Mouse (Mus musculus): ENCODE data around the gene Selenow.
"Not testable (repeated sequence)": the region's sequence is repeated elsewhere in the genome, so short reads cannot be mapped to it uniquely, and the experiment has no call there.

Selenow gene

DNA sequence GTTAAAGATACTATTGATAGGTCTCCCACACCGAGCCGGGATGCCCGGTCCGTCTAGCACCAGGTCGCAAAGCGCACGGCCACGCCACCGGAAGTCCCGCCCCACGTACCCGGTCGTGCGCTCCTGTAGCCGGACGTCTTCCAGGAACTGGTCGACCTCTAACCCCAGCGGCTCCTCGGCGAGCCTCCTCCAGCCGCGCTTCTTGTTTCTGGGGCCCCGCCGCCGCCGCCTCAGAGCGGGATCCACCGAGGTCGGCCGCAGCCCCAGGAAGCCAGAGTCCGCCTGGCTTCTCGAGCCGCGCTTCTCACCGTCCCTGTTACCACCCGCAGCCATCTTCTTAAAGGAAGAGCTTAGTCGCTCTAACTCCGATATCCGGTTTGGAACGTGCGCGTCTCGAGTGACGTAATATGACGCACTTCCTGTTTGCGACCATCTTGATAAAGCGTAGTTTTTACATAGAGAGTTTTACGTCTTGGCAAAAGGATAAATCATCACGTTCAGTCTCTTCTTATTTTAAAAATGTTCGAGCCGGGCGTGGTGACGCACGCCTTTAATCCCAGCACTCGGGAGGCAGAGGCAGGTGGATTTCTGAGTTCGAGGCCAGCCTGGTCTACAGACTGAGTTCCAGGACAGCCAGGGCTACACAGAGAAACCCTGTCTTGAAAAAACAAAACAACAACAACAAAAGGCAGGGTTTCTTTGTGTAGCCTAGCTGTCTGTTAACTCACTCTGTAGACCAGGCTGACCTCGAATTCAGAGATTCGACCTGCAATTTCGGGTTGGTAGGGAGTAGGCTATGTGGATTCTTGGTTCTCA is 23.7 kb upstream of the Selenow start, which contains the start of gene Nop53:
Nop53 (minus strand) TSS at position 354 of the 816 bp plus-strand sequence.
- DNase-seq (ENCODE audit: low read depth, low spot score): peak; percentile 96

DNA sequence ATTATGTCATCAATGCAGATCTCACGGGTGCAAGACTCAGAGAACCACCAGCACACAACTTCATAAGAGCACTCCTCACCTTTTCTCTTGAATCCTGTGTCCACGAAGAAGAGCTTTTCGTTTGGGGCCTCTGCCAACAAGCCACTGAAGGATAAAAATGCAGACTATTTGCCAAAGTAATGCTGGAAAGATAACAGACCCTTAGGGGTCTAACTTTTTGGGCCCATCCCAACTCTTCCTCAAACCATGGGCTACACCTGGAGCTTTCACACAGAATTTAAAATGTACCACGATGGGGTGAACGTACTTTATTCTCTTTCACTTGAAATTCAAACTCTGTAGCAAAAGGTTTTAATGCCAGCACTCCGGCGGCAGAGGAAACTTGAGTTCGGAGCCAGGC is 23.0 kb upstream of the Selenow start:
- DNase-seq (ENCODE audit: low read depth, low spot score): no peak

- no peak for DNase-seq (ENCODE audit: low read depth, low spot score)
Observed at GRCm38 (mm10) chr7:15944311-15944710, 22.1 kb upstream of the Selenow start.

- no peak for DNase-seq (ENCODE audit: low read depth, low spot score)
Observed at GRCm38 (mm10) chr7:15938621-15939020, 16.4 kb upstream of the Selenow start.

DNA sequence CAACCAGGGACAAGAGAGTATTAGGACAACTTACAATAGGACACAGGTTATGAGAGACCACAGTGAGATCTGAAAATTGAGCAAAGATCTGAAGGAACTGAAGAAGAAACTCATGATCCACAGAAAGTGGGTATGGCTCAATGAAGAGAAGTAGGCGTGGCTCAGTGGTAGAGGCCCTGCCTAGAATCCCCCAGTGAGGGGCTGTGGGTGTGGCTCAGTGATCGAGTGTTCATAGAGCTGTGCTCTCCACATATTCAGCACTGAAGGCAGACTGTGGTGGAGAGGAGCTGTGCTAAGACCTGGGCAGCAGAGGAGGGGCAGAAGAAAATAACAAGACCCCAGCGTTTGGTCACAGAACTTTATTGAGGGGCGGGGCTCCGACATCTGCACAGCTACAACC is 15.3 kb upstream of the Selenow start:
- DNase-seq (ENCODE audit: low read depth, low spot score): no peak

- no peak for DNase-seq (ENCODE audit: low read depth, low spot score)
Observed at GRCm38 (mm10) chr7:15933437-15934359, 11.5 kb upstream of the Selenow start.

GRCm38 (mm10) chr7:15931635-15932034 is 9.4 kb upstream of the Selenow start:
- no peak for DNase-seq (ENCODE audit: low read depth, low spot score)

DNA sequence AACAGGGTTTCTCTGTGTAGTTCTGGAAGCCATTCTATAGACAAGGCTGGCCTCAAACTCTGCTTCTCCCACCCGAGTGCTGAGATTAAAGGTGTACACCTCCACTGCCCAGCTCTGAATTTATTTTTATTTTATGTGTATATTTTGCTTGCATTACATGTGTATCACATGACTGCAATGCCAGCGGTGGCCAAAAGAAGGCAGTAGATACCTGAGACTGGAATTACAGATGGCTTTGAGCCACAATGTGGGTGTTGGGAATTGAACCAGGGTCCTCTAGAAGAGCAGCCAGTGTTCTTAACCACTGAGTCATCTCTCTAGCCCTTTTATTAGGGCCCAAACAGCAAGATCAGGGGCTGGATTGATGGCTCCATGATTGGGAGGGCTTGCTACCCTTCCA is 8.3 kb upstream of the Selenow start:
- DNase-seq (ENCODE audit: low read depth, low spot score): no peak

GRCm38 (mm10) chr7:15929910-15930309 is 7.7 kb upstream of the Selenow start:
- DNase-seq (ENCODE audit: low read depth, low spot score): no peak

DNA sequence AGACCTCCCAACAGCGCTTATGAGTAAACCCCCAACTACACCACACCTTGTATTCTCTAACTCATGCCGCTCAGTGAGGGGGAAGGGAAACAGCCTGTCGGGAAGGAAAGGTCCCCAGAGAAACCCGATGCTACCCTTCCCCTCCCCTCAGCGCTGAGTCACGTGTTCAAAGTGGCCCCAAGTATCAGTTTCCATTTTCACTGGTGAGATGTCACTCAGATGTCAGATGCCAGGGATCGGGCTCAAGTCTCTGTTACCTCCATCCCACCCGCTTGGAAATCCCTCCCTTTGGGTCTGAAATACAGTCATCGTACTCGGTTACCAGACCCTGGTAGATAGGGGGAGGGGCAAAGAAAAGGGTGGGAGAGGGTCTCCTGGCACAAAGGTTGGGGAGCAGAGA is 406 bp downstream of the Selenow start:
- no peak for DNase-seq (ENCODE audit: low read depth, low spot score)

GRCm38 (mm10) chr7:15920645-15921190 is 1.5 kb downstream of the Selenow start:
- no peak for DNase-seq (ENCODE audit: low read depth, low spot score)

- no peak for DNase-seq (ENCODE audit: low read depth, low spot score)
Observed at GRCm38 (mm10) chr7:15919947-15920346, 2.3 kb downstream of the Selenow start.

DNA sequence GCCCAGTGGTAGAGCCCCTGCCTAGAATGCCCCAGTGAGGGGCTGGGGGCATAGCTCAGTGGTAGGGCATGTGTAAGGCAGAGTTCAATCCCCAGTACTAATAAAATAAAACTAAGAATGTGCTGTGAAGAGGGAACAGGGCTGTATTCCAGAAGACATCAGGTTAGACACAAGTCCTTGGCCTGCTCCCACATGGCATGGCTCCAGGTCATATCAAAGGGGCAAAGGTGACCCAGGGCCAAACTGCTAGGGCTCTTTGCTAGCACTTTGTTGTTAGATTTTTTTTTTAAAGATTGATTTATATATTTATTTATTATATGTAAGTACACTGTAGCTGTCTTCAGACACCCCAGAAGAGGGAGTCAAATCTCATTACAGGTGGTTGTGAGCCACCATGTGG is 3.8 kb downstream of the Selenow start:
- no peak for DNase-seq (ENCODE audit: low read depth, low spot score)

- DNase-seq (ENCODE audit: low read depth, low spot score): no peak
Observed at GRCm38 (mm10) chr7:15916996-15917395, 5.2 kb downstream of the Selenow start.

GRCm38 (mm10) chr7:15916134-15916723 is 6.0 kb downstream of the Selenow start:
- no peak for DNase-seq (ENCODE audit: low read depth, low spot score)

GRCm38 (mm10) chr7:15915695-15916094 is 6.5 kb downstream of the Selenow start:
- DNase-seq (ENCODE audit: low read depth, low spot score): not testable (repeated sequence)

DNA sequence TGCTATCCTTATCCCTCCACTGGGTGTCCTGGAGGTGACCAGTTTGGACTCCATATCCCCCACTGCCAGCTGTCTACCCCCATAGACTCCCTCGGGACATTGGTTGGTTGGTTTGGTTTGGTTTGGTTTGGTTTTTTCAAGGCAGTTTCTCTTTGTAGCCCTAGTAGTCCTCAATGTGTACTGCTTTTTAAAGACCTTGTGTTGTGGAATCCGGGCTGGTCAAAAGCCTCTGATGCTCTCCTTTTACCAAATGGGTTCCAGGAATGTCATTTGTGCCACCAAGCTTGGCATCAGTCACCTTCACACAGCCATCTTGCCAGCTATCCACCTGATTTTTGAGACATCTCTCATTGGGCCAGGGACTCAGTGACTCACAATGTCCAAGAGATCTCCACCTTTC is 7.5 kb downstream of the Selenow start:
- no peak for DNase-seq (ENCODE audit: low read depth, low spot score)

GRCm38 (mm10) chr7:15914252-15914651 is 8.0 kb downstream of the Selenow start:
- peak; percentile 39 for DNase-seq (ENCODE audit: low read depth, low spot score)

DNA sequence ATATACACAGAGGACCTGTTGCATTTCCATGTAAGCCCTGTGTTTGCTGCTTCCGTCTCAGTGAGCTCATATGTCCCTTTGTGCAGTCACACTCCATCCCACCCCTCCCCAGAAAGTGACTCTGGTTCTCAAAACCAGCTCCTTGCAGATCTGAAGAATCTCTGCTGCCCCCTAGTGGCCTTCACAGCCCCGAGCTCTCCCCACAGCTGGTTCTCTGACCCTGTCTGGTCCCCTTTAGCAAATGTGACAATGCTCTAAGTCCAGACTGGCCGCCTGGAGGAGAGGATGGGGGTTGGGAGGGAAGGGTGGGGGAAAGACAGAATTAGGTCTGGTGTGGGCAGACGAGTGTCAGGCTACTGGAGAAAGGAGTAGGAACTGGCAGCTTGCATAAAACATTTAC is 10.0 kb downstream of the Selenow start:
- DNase-seq (ENCODE audit: low read depth, low spot score): peak; percentile 95

DNA sequence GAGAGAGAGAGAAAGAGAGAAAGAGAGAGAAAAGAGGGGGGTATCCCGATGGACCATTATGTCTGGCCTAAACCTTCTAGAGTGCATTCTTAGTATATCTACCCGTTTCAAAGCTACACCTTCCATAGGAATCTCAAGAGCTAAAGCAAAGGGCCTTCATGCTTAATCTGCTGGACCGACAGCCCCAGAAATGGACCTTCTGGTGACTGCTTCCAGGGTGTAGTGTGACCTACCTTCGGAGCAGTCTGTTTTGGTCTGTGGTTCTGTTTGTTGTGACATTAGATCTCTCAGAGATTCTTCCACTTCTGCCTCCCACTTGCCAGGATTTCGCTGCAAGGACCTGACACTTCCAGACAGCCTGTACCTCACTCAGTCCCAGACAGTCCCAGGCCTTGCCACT is 11.7 kb downstream of the Selenow start:
- DNase-seq (ENCODE audit: low read depth, low spot score): no peak

DNA sequence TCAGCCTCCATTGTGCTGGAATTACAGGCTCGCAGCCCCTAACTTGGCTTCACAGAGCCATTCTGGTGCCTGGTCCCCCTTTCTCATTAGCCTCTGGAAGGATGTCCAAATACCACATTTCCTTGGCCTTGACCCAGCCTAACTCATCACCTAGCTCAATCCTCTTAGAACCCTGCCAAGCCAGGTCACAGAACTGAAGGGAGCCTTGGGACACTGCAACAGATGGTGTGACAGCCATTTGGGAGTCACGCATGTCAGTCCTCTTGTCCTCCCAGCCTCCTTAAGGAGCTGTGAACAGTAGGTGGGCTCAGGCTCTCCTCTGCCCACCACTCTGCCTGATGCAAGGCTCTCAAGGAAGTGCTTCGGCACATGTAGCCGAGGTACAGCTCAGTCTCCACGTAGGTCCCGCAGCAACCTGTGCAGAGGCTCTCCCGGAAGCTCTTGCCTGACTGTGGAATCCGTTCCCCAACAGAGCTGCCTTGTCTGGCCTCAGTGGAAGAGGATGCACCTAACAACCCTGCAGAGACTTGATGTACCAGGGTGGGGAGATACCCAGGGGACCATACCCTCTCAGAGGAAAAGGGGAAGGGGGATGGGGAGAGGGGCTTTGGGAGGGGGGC is 14.1 kb downstream of the Selenow start:
- DNase-seq (ENCODE audit: low read depth, low spot score): peak; percentile 50
